Mouse (Mus musculus) liver, embryonic 14.5 days (tissue): ENCODE measurements around the gene Grtp1.

ENCODE experiments used
- CTCF ChIP-seq: IDR thresholded peaks from 2 replicates; pipeline ENCODE4 v1.5.1; 2016; ENCODE audit warnings: antibody characterized with exemption, low read depth, control low read depth
- EP300 ChIP-seq: IDR thresholded peaks from 2 replicates; pipeline ENCODE4 v1.6.1; 2016; ENCODE audit warnings: antibody characterized with exemption, low read depth

- TF ChIP-seq CTCF (no peak), EP300 (no peak)
Observed at GRCm38 (mm10) chr8:13240691-13241090, 40.3 kb upstream of the Grtp1 start.
